Mouse (Mus musculus): ENCODE data around the gene Slc25a39.
"Not testable (repeated sequence)": the region's sequence is repeated elsewhere in the genome, so short reads cannot be mapped to it uniquely, and the experiment has no call there.

Gene Slc25a39

GRCm38 (mm10) chr11:102369263-102369662 is 38.5 kb downstream of the Slc25a39 start:
- DNase-seq = peak in 1 of 2 experiments; percentile 21

- DNase-seq = no peak
These were observed 39.4 kb downstream of the Slc25a39 start for GRCm38 (mm10) chr11:102368347-102368746.

GRCm38 (mm10) chr11:102367504-102368280 is 40.1 kb downstream of the Slc25a39 start:
- no peak for DNase-seq

GRCm38 (mm10) chr11:102366103-102366502 is 41.6 kb downstream of the Slc25a39 start, which contains the start of gene Slc4a1:
TSS of gene Slc4a1 (minus strand) at chr11:102366203.
- not testable (repeated sequence) for DNase-seq

GRCm38 (mm10) chr11:102365699-102366098 is 42.0 kb downstream of the Slc25a39 start:
- DNase-seq = no peak

GRCm38 (mm10) chr11:102364570-102365371 is 43.0 kb downstream of the Slc25a39 start:
- no peak for DNase-seq

GRCm38 (mm10) chr11:102363623-102364022 is 44.1 kb downstream of the Slc25a39 start:
- DNase-seq = no peak

GRCm38 (mm10) chr11:102361776-102362495 is 45.8 kb downstream of the Slc25a39 start:
- no peak for DNase-seq

- no peak for DNase-seq
These were observed 49.4 kb downstream of the Slc25a39 start for GRCm38 (mm10) chr11:102358365-102358764.

- peak; percentile 22 to 40 for DNase-seq
These were observed 51.0 kb downstream of the Slc25a39 start for GRCm38 (mm10) chr11:102356636-102357350.

GRCm38 (mm10) chr11:102356190-102356589 is 51.6 kb downstream of the Slc25a39 start:
- no peak for DNase-seq

GRCm38 (mm10) chr11:102355501-102355900 is 52.2 kb downstream of the Slc25a39 start:
- no peak for DNase-seq

- DNase-seq = no peak
These were observed 54.7 kb downstream of the Slc25a39 start for GRCm38 (mm10) chr11:102353021-102353431.
